Mouse (Mus musculus) lung, embryonic 14.5 days (tissue): ENCODE results near the gene Ssh3. TPM values are rescaled to one million over a fixed set of nuclear protein-coding genes. Genes with fewer than 3 reads are reported as not detected.

Experiments
- ATAC-seq: fragments of 200-750 bp; cut with Nextera tagmentation; 2 replicates; pipeline ENCODE4 v1.8.0; 2017; ENCODE audit warnings: mild to moderate bottlenecking, moderate TSS enrichment, moderate library complexity; ENCODE audit not compliant: insufficient read depth
- DNase-seq: peaks from one replicate; pipeline ENCODE4 v3.0.0-alpha.2; 2015
- H3K27ac ChIP-seq: fragments of 300-500 bp; sonication (generic); 2 replicates; pipeline ENCODE4 v1.5.1; 2014; ENCODE audit warnings: low read depth, mild to moderate bottlenecking, moderate library complexity
- H3K27me3 ChIP-seq: fragments of 300-500 bp; sonication (generic); 2 replicates; pipeline ENCODE4 v1.6.1; 2014; ENCODE audit warnings: low read length, control low read depth; ENCODE audit not compliant: insufficient read depth
- H3K36me3 ChIP-seq: fragments of 300-500 bp; sonication (generic); 2 replicates; pipeline ENCODE4 v1.6.1; 2014; ENCODE audit warnings: control low read depth; ENCODE audit not compliant: insufficient read depth
- H3K4me1 ChIP-seq: fragments of 300-500 bp; sonication (generic); 2 replicates; pipeline ENCODE4 v1.6.1; 2014; ENCODE audit warnings: antibody characterized with exemption, control low read depth; ENCODE audit not compliant: insufficient read depth
- H3K4me2 ChIP-seq: fragments of 300-500 bp; sonication (generic); 2 replicates; pipeline ENCODE4 v1.6.1; 2014; ENCODE audit warnings: mild to moderate bottlenecking
- H3K4me3 ChIP-seq: fragments of 300-500 bp; sonication (generic); 2 replicates; pipeline ENCODE4 v1.5.1; 2014; ENCODE audit warnings: low read depth, low read length
- H3K9ac ChIP-seq: fragments of 300-500 bp; sonication (generic); 2 replicates; pipeline ENCODE4 v1.6.1; 2014
- H3K9me3 ChIP-seq: fragments of 300-500 bp; sonication (generic); 2 replicates; pipeline ENCODE4 v1.6.1; 2016; ENCODE audit warnings: low read depth, low read length, control low read depth
- CTCF ChIP-seq: IDR thresholded peaks from 2 replicates; pipeline ENCODE4 v1.5.1; 2016; ENCODE audit warnings: antibody characterized with exemption, low read depth
- WGBS: fragments of 180-500 bp; shearing (Covaris S2); extraction: QIAGEN DNeasy Blood & Tissue Kit; methylation state at CpG from one replicate; pipeline ENCODE4 v1.1.7; 2014; 5-methylcytosine and 5-hydroxymethylcytosine counted together
- polyA plus RNA-seq: library from polyadenylated mRNA; unstranded; fragments of >200 nt; fragmentation: Nextera tagmentation; extraction: Ambion mirVana; gene quantifications from 2 replicates; pipeline ENCODE4 v1.2.1, GENCODE M21; 2014

The Ssh3 gene
- polyA plus RNA-seq, 1 experiment from 2014 or later = 10.6 TPM

GRCm38 (mm10) chr19:4300852-4301734, 32.1 kb upstream of the Ssh3 start:
- no peak for DNase-seq
- Histone ChIP-seq H3K4me1 (peaks cover 37% of the 10 kb centered on the region), H3K9me3 (no peaks in the 10 kb centered on the region), H3K4me2 (peak overlapping the region; percentile 55), H3K4me3 (no peak overlapping the region), H3K36me3 (0 out of 2 replicates have a peak, but pooled peaks cover 9% of the 10 kb centered on the region), H3K9ac (peak overlapping the region; percentile 38; the same call in 1 of the 2 replicates), H3K27ac (peak overlapping the region; percentile 79; the same call in 1 of the 2 replicates), H3K27me3 (no peaks in the 10 kb centered on the region)
- 48% methylated on average over 11 of the region's 11 CpGs for WGBS
- ATAC-seq = no peak
- no peak for TF ChIP-seq CTCF

GRCm38 (mm10) chr19:4300271-4300704, 31.3 kb upstream of the Ssh3 start:
- Histone ChIP-seq H3K36me3 (0 out of 2 replicates have a peak, but pooled peaks cover 12% of the 10 kb centered on the region), H3K9ac (no peak overlapping the region), H3K4me1 (peaks cover 37% of the 10 kb centered on the region), H3K4me2 (no peak overlapping the region; the same call in 1 of the 2 replicates), H3K9me3 (no peaks in the 10 kb centered on the region), H3K4me3 (no peak overlapping the region), H3K27ac (no peak overlapping the region; the same call in 1 of the 2 replicates), H3K27me3 (no peaks in the 10 kb centered on the region)
- TF ChIP-seq CTCF = no peak
- ATAC-seq (no peak), DNase-seq (peak; percentile 18)
- WGBS = 48% methylated on average over 7 of the region's 7 CpGs

GRCm38 (mm10) chr19:4299574-4300270, 30.7 kb upstream of the Ssh3 start:
- no peak for ATAC-seq
- H3K36me3 ChIP-seq = 0 out of 2 replicates have a peak, but pooled peaks cover 17% of the 10 kb centered on the region
- no peak overlapping the region for H3K4me3 ChIP-seq
- H3K27me3 ChIP-seq = no peaks in the 10 kb centered on the region
- no peak for DNase-seq
- no peak overlapping the region for H3K27ac ChIP-seq
- peaks cover 34% of the 10 kb centered on the region for H3K4me1 ChIP-seq
- no peak overlapping the region for H3K9ac ChIP-seq
- WGBS = 77% methylated on average over 6 of the region's 6 CpGs
- no peak overlapping the region for H3K4me2 ChIP-seq
- no peak for TF ChIP-seq CTCF
- H3K9me3 ChIP-seq = no peaks in the 10 kb centered on the region

- H3K36me3 ChIP-seq = peaks cover 23% of the 10 kb centered on the region; the same call in 1 of the 2 replicates
- no peak for TF ChIP-seq CTCF
- no peak overlapping the region for H3K4me2 ChIP-seq
- H3K27ac ChIP-seq = no peak overlapping the region
- H3K27me3 ChIP-seq = no peaks in the 10 kb centered on the region
- ATAC-seq = no peak
- H3K9ac ChIP-seq = no peak overlapping the region
- 88% methylated on average over 7 of the region's 7 CpGs for WGBS
- H3K9me3 ChIP-seq = no peaks in the 10 kb centered on the region
- H3K4me1 ChIP-seq = peaks cover 30% of the 10 kb centered on the region
- no peak overlapping the region for H3K4me3 ChIP-seq
- DNase-seq = no peak
Measured at GRCm38 (mm10) chr19:4299126-4299525, 30.1 kb upstream of the Ssh3 start.

GRCm38 (mm10) chr19:4298322-4299121, 29.5 kb upstream of the Ssh3 start:
- Histone ChIP-seq H3K4me3 (no peak overlapping the region), H3K9ac (no peak overlapping the region), H3K4me1 (peaks cover 24% of the 10 kb centered on the region), H3K36me3 (peaks cover 23% of the 10 kb centered on the region; the same call in 1 of the 2 replicates), H3K27ac (no peak overlapping the region), H3K4me2 (no peak overlapping the region), H3K27me3 (no peaks in the 10 kb centered on the region), H3K9me3 (no peaks in the 10 kb centered on the region)
- ATAC-seq (no peak), DNase-seq (no peak)
- 83% methylated on average over 17 of the region's 17 CpGs for WGBS
- no peak for TF ChIP-seq CTCF

- Histone ChIP-seq H3K27ac (no peak overlapping the region), H3K36me3 (peaks cover 27% of the 10 kb centered on the region; the same call in 1 of the 2 replicates), H3K4me2 (no peak overlapping the region), H3K4me1 (peaks cover 17% of the 10 kb centered on the region), H3K9ac (no peak overlapping the region), H3K27me3 (no peaks in the 10 kb centered on the region), H3K4me3 (no peak overlapping the region), H3K9me3 (no peaks in the 10 kb centered on the region)
- no peak for TF ChIP-seq CTCF
- WGBS = 81% methylated on average over 5 of the region's 5 CpGs
- ATAC-seq (no peak), DNase-seq (no peak)
Measured at GRCm38 (mm10) chr19:4297851-4298250, 28.9 kb upstream of the Ssh3 start.
